8 mouse cellular contexts compared by ENCODE assay signal in genomic region chr6:146641621-146642210, GRCm38 (mm10). TPM values are rescaled to one million over a fixed set of nuclear protein-coding genes. Genes with fewer than 3 reads are reported as not detected.
A peak's percentile ranks its signal among the peaks of the same experiment; 100 is the strongest.
DNase-seq lines count a peak whose midpoint lies in the region; ATAC-seq and TF ChIP-seq lines count a peak whose summit lies in the region.

No protein-coding gene starts in this region.

- WGBS in heart, embryonic 11.5 days (ENCODE audit: insufficient replicate concordance) = 64% methylated on average over 11 of the region's 11 CpGs
- WGBS in forebrain, postnatal 0 days = 69% methylated on average over 11 of the region's 11 CpGs
- WGBS in liver, postnatal 0 days (ENCODE audit: insufficient replicate concordance) = 51% methylated on average over 11 of the region's 11 CpGs

- peak overlapping the region; percentile 62 for H3K9ac ChIP-seq in heart, embryonic 11.5 days (ENCODE audit: low read depth, low read length)
- peak overlapping the region; percentile 56; the same call in 1 of the 2 replicates for H3K9ac ChIP-seq in ES-E14 (ENCODE audit: insufficient read depth, low read depth, low read length, poor library complexity, severe bottlenecking)
- H3K9ac ChIP-seq in forebrain, postnatal 0 days = peak overlapping the region; percentile 42; the same call in 1 of the 2 replicates
- H3K9ac ChIP-seq in liver, postnatal 0 days (replicated peaks) = peak overlapping the region; percentile 50

- H3K4me3 ChIP-seq in heart, embryonic 11.5 days (ENCODE audit: low read depth, low read length) = peak overlapping the region; percentile 87
- peak overlapping the region; percentile 51 to 52 for H3K4me3 ChIP-seq in ES-E14 (ENCODE audit: insufficient read depth in 1 of 2, low read depth in 1 of 2, low read length in 2 of 2, poor library complexity in 1 of 2, severe bottlenecking in 1 of 2)
- peak overlapping the region; percentile 74 for H3K4me3 ChIP-seq in forebrain, postnatal 0 days (ENCODE audit: low read depth, low read length)
- H3K4me3 ChIP-seq in liver, postnatal 0 days (ENCODE audit: low read depth, low read length) = peak overlapping the region; percentile 90

- H3K36me3 ChIP-seq in heart, embryonic 11.5 days (ENCODE audit: control insufficient read depth, insufficient read depth, low read length) = no peaks in the 10 kb centered on the region
- H3K36me3 ChIP-seq in ES-E14 (ENCODE audit: control insufficient read depth, insufficient read depth, low read length, poor library complexity, severe bottlenecking) = no peaks in the 10 kb centered on the region
- H3K36me3 ChIP-seq in forebrain, postnatal 0 days (ENCODE audit: insufficient read depth) = no peaks in the 10 kb centered on the region
- H3K36me3 ChIP-seq in liver, postnatal 0 days (replicated peaks; ENCODE audit: insufficient read depth, low read length) = no peaks in the 10 kb centered on the region

- no peak for DNase-seq in heart, adult 8-10 months (ENCODE audit: low spot score)
- DNase-seq in ES-E14 (ENCODE audit: low read depth, low spot score) = no peak
- DNase-seq in forebrain, postnatal 0 days = no peak
- DNase-seq in liver, postnatal 0 days = no peak
- DNase-seq in layer of hippocampus, adult 8-10 months (ENCODE audit: low spot score in 2 of 2) = no peak
- DNase-seq in ovary, postnatal 10 days (ENCODE audit: low spot score) = no peak
- DNase-seq in adrenal gland, postnatal 36 days = no peak

- H3K27ac ChIP-seq in heart, embryonic 11.5 days (ENCODE audit: low read depth, low read length) = no peak overlapping the region
- H3K27ac ChIP-seq in ES-E14 (ENCODE audit: insufficient read depth, low read depth, low read length, poor library complexity, severe bottlenecking) = peak overlapping the region; percentile 41; the same call in 1 of the 2 replicates
- H3K27ac ChIP-seq in forebrain, postnatal 0 days (ENCODE audit: low read depth, low read length) = 0 out of 2 replicates have a peak overlapping the region, but pooled peaks have one; percentile 23
- H3K27ac ChIP-seq in liver, postnatal 0 days (ENCODE audit: low read depth) = peak overlapping the region; percentile 94

- peaks cover 7% of the 10 kb centered on the region; the same call in 1 of the 2 replicates for H3K4me1 ChIP-seq in heart, embryonic 11.5 days (ENCODE audit: control insufficient read depth, insufficient read depth, low read length)
- peaks cover 0 to 2% of the 10 kb centered on the region in 2 experiments; a peak in 3 of 4 replicates for H3K4me1 ChIP-seq in ES-E14 (ENCODE audit: control insufficient read depth in 2 of 2, insufficient read depth in 2 of 2, low read length in 2 of 2, poor library complexity in 1 of 2)
- H3K4me1 ChIP-seq in forebrain, postnatal 0 days (ENCODE audit: insufficient read depth) = peaks cover 6% of the 10 kb centered on the region
- H3K4me1 ChIP-seq in liver, postnatal 0 days (ENCODE audit: insufficient read depth) = peaks cover 28% of the 10 kb centered on the region

- in situ Hi-C loops in ES-E14 (cut with MboI; ENCODE audit: low sequenced_read_pairs in 2 of 2, unreplicated experiment in 2 of 2) = no loop called here

- TF ChIP-seq CTCF in forebrain, postnatal 0 days (IDR thresholded peaks at IDR 0.05; ENCODE audit: low read depth) = no peak
- no peak for TF ChIP-seq CTCF in liver, postnatal 0 days (IDR thresholded peaks at IDR 0.05; ENCODE audit: low read depth)

- TF ChIP-seq EP300 in liver, postnatal 0 days (IDR thresholded peaks at IDR 0.05; ENCODE audit: low read depth) = no peak

- ATAC-seq in heart, embryonic 11.5 days (replicated peaks; ENCODE audit: insufficient number of reproducible peaks, low FRiP score, low TSS enrichment) = no peak; the same call in 1 of the 2 replicates
- ATAC-seq in forebrain, postnatal 0 days = 0 out of 2 replicates have a peak, but pooled peaks have one; percentile 0
- no peak for ATAC-seq in liver, postnatal 0 days

- H3K9me3 ChIP-seq in heart, embryonic 11.5 days (replicated peaks; ENCODE audit: control insufficient read depth, low read length) = no peaks in the 10 kb centered on the region
- H3K9me3 ChIP-seq in ES-E14 (ENCODE audit: control insufficient read depth, insufficient read depth, low read depth, low read length) = no peaks in the 10 kb centered on the region
- no peaks in the 10 kb centered on the region for H3K9me3 ChIP-seq in forebrain, postnatal 0 days (ENCODE audit: low read length)
- H3K9me3 ChIP-seq in liver, postnatal 0 days (ENCODE audit: low read length) = no peaks in the 10 kb centered on the region

- no peaks in the 10 kb centered on the region for H3K27me3 ChIP-seq in heart, embryonic 11.5 days (ENCODE audit: control insufficient read depth, insufficient read depth, low read length)
- no peaks in the 10 kb centered on the region for H3K27me3 ChIP-seq in forebrain, postnatal 0 days (ENCODE audit: insufficient read depth, low read length)
- no peaks in the 10 kb centered on the region for H3K27me3 ChIP-seq in liver, postnatal 0 days (ENCODE audit: insufficient read depth, low read length)

- peak overlapping the region; percentile 87 for H3K4me2 ChIP-seq in heart, embryonic 11.5 days
- peak overlapping the region; percentile 95 for H3K4me2 ChIP-seq in forebrain, postnatal 0 days (ENCODE audit: low read depth)
- H3K4me2 ChIP-seq in liver, postnatal 0 days (ENCODE audit: low read depth, low read length) = peak overlapping the region; percentile 98

TF ChIP-seq in ES-E14, 5 proteins besides CTCF, POLR2A, EP300 and RAD21:
- TF ChIP-seq MAFK (IDR thresholded peaks at IDR 0.05; ENCODE audit: insufficient read depth, low read depth, low read length) (no peak), ZC3H11A (IDR thresholded peaks at IDR 0.05; ENCODE audit: borderline replicate concordance, low read depth, low read length) (no peak), HCFC1 (IDR thresholded peaks at IDR 0.05; ENCODE audit: borderline replicate concordance, insufficient read depth, low read length) (no peak), CHD2 (IDR thresholded peaks at IDR 0.05; ENCODE audit: low read depth, low read length) (no peak), ZNF384 (IDR thresholded peaks at IDR 0.05; ENCODE audit: low read depth, low read length) (no peak)

RNA-seq across cellular contexts. Expression of gene Med21, which starts 0.6 kb away (rescaled TPM):
- 129 and 133 TPM in 2 replicates for polyA plus RNA-seq in heart, embryonic 11.5 days (2014; fragmentation: Nextera tagmentation; extraction: Ambion mirVana)
- total RNA-seq in heart, adult 8-10 months (2022) = 10 to 100 TPM; 48.4 to 55.5 (median 49.6) TPM
- total RNA-seq in ES-E14 (2012; rRNA removed) = 57.2 and 91.2 TPM in 2 replicates
- 65.2 and 85.3 TPM in 2 replicates for total RNA-seq in forebrain, postnatal 0 days (2014; rRNA removed)
- 112 and 115 TPM in 2 replicates for polyA plus RNA-seq in forebrain, postnatal 0 days (2015; fragmentation: Nextera tagmentation; extraction: Ambion mirVana)
- polyA plus RNA-seq in liver, postnatal 0 days (2015; fragmentation: Nextera tagmentation; extraction: Ambion mirVana) = 52.2 and 53.8 TPM in 2 replicates
- 10 to 100 TPM; 40.5 to 52.6 (median 45.3) TPM for total RNA-seq in layer of hippocampus, adult 8-10 months (2022)
- 10 to 100 TPM; 64.9 to 68.6 TPM for total RNA-seq in adrenal gland, postnatal 36 days (2021)

RNA-seq across cellular contexts. Expression of gene Tm7sf3, which starts 0.9 kb away (rescaled TPM):
- polyA plus RNA-seq in heart, embryonic 11.5 days (2014; fragmentation: Nextera tagmentation; extraction: Ambion mirVana) = 39.9 and 48.3 TPM in 2 replicates
- 10 to 100 TPM; 15.7 to 16.7 (median 15.9) TPM for total RNA-seq in heart, adult 8-10 months (2022)
- 99.6 and 164 TPM in 2 replicates for total RNA-seq in ES-E14 (2012; rRNA removed)
- 41.0 and 51.1 TPM in 2 replicates for total RNA-seq in forebrain, postnatal 0 days (2014; rRNA removed)
- 30.5 and 40.6 TPM in 2 replicates for polyA plus RNA-seq in forebrain, postnatal 0 days (2015; fragmentation: Nextera tagmentation; extraction: Ambion mirVana)
- 19.7 and 21.2 TPM in 2 replicates for polyA plus RNA-seq in liver, postnatal 0 days (2015; fragmentation: Nextera tagmentation; extraction: Ambion mirVana)
- 10 to 100 TPM; 37.8 to 44.7 (median 42.7) TPM for total RNA-seq in layer of hippocampus, adult 8-10 months (2022)
- 10 to 100 TPM; 35.0 to 46.7 TPM for total RNA-seq in adrenal gland, postnatal 36 days (2021)
